Mouse (Mus musculus): ENCODE data around the gene Tmem178b.

GRCm38 (mm10) chr6:39917729-39918128 is 44.7 kb downstream of the Tmem178b start:
- TF ChIP-seq CTCF (IDR thresholded peaks at IDR 0.05; ENCODE audit: low read depth) (no peak), EP300 (IDR thresholded peaks at IDR 0.05; ENCODE audit: low read depth) (no peak)

Data from heart, postnatal 0 days (tissue).